Mouse (Mus musculus) thymus, adult 18-20 months (tissue): ENCODE measurements around the gene Mtnr1a.
"Not testable (repeated sequence)": the region's sequence is repeated elsewhere in the genome, so short reads cannot be mapped to it uniquely, and the experiment has no call there.

Experiments used
- DNase-seq, 2 experiments: peaks; one replicate each; pipeline ENCODE4 v3.0.0; 2022; ENCODE audit warnings: mixed read lengths in 2 of 2

The Mtnr1a gene

DNA sequence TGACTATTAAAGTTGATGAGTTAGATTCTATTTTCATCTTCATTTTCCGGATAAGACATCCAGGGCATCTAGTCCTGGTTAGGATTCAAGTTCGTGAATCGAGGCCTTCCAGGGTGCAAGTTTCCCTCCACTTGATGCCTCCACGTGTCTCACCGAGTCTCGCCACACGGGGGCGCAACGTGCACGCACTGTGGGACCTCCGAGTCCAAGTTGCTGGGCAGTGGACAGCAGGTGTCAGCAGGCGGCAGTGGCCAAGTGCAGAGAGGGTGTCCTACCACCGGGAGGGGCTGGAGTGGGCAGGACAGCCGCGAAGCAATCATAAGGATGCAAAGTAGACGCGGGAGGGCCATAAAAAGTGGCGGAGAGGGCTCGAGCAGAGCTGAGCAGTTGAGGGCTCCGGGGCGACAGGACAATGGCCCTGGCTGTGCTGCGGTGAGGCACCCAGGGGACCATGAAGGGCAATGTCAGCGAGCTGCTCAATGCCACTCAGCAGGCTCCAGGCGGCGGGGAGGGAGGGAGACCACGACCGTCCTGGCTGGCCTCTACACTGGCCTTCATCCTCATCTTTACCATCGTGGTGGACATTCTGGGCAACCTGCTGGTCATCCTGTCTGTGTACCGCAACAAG lies at the start of gene Mtnr1a:
Mtnr1a (plus strand) TSS at position 379 of the 628 bp plus-strand sequence.
- no peak for DNase-seq

DNA sequence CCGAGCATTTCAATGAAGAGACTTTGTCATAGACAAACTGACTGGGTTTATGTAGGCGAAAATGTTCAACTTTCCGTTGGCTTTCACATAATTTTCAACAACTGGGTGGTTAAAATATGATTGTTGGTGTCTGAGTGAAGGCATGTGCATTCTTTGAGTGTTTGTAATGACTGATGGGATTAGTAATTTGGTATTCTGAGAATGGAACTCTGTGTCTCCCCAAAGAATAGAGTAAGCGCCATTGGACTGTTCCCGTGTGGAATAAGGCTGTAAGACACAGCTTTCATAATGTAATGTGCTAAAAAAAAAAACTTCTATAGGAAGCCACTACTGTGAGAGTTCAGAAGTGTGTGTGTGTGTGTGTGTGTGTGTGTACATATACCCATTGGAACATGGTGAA lies 49.7 kb upstream of the Mtnr1a start:
- no peak for DNase-seq

DNA sequence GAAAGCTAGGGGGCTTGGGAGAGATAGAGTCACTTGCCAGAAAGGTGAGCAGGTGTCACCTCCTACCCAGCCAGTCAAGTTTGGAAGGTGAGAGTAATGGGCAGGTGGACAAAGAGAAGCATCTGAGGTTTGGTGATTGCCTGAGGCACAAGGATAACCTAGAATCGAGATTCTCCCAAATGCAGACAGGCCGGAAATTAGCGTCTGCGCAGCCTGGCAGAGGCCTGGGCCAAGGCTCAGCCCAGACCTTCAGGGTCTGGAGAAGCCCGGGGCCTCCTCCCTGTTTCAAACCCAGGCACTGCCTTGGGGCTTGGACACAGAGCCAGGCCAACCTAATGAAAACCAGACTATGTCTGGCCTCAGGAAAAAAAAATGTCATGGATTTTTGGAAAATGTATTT lies 47.8 kb upstream of the Mtnr1a start:
- DNase-seq, result no peak

DNA sequence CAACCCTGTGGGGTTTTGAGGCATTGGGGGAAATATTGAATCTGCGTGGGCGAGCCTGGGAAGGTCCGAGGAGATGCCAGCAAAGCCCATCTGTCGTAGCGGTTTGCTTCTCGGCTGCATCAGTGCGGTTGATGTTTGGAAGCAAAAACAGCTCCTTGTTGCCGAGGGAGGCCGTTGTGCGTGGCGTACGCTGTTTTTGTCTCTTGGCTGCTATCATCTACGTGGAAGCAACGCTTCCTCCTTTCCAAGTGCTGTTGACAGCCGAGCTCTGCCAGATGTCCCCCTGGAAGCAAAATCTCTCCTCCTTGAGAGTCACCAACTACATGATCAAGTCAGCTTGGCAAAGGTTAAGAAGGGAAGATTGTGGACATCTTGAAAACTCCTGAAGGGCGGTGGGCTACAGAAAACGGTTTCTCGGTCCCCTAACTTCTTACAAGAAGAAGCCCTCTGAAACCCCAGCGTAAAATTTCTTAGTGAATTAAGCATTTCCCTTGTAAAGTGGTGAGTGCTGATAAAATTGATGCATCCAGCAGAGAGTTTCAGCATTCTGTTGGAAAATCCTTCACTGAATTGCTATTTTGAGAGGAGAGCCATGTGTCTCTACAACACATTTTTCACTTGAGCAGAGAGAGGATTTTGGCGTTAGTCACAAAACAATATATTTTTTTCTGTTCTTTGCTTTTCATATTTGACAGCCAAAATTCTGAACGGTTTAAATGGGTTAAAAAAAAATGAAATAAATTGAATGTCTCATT lies 46.8 kb upstream of the Mtnr1a start:
- no peak for DNase-seq

DNA sequence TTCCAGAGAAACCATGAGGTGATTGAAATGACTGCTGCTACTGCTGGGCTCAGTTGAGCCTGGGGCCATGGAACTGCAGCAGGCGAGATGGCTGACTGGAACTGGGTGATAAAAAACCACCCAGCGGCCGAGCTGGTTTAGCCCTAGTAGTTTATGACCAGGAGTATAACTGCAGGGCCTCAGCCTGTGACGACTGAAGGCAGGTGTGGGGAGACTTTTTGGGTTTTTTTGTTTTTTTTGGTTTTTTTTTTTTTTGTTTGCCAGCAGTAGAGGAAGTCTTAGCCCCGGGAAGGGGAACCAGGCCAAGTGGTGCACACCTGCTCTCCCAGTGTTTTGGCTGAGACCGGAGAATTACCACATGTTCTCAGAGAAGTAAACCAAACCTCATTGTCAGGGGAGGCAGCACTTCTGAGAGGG lies 40.8 kb upstream of the Mtnr1a start:
- no peak for DNase-seq

DNA sequence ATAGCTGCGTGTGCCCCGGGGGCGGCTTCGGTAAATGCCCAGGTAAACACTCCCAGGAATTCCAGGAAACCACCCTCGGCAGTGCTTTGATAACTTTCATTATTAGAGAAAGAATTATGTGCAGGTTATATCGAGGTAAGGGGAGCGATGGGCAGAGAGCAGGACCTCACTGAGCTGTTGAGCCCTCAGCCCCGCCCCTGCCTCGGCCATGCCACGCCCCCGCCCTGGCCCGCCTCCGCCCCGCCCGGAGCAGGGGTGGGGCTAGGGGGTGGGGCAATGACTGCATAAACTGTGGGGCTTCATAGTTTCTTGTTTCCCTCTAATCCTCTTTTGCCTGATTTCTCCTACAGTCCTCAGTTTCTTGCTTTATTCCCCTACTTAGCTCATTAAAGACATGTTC lies 30.6 kb upstream of the Mtnr1a start:
- no peak for DNase-seq

DNA sequence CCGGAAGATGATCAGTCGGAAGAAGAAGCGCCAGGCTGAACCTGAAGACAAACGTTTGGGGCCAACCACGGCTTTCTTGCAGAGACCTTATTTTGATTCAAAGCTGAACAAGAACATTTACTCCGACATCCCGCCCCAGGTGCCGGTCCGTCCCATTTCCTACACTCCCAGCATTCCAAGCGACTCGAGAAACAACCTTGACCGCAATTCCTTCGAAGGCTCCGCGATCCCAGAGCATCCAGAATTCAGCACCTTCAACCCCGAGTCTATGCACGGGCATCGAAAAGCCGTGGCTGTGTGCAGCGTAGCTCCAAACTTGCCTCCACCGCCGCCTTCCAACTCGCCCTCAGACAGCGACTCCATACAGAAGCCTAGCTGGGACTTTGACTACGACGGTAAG lies 24.8 kb upstream of the Mtnr1a start:
- no peak for DNase-seq

DNA sequence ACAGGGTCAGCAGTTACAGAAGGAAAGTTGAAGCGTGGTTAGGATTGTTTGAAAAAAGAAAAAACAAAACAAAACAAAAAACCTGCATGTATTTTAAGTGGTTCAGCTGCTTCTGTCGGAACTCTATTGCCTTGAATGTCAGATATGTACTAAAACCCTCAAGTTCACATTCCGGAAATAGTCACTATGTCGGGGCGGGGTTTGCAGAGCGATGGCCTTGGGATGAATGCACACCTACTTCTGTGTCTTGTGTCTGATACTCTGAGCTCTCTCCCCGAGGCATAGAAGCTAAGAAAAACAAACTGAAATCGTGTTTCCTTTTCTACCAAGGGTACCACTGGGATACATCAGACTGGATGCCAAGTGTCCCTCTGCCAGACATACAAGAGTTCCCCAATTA lies 18.5 kb upstream of the Mtnr1a start:
- no peak for DNase-seq

DNA sequence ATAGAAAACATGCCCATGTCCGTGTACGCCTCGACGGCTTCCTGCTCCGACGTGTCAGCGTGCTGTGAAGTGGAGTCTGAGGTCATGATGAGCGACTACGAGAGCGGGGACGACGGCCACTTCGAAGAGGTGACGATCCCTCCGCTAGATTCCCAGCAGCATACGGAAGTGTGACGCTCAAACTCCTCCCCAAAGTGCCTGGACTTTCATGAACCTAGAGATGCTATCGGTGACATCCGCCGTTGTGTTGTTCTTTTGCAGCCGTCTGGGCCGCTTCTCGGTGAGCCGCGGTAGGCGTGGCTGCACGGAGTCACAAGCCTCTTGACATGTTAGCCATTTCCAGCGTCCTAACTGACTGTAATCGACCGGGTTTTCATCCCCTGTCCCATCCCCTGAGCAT lies 17.7 kb upstream of the Mtnr1a start:
- DNase-seq, result no peak

DNA sequence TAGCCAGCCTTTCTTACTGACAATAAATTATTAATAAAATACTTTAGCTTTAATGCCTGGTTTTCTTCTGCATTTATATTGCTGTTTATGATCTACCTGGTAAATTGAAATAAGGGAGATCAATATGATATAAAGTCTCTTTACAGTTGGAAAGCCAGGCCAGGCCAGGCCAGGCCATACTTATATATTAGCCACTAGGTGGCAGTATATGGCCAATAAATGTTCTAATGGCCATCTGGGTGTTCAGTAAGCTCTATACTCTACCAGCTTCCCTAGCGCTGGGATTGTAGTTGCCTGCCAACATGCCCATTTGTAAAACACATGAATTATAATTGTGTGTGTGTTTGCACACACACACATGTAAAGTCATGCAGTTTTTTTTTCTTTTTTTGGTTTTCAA lies 16.7 kb upstream of the Mtnr1a start:
- no peak for DNase-seq

DNA sequence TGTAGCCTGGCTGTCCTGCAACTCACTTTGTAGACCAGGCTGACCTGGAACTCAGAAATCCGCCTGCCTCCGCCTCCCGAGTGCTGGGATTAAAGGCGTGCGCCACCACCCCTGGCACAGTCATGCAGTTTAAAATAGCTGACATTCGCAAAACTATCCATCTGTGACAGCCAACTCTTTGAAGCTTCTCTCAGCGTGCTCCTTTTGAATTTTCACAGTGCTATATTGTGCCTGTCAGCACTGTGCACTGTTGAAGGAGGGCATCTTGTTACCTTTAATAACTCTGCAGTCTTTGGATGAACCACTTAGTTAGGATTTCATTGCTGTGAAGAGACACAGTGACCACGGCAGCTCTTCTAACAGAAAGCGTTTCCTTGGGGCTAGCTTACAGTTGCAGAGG lies 16.3 kb upstream of the Mtnr1a start:
- no peak for DNase-seq

DNA sequence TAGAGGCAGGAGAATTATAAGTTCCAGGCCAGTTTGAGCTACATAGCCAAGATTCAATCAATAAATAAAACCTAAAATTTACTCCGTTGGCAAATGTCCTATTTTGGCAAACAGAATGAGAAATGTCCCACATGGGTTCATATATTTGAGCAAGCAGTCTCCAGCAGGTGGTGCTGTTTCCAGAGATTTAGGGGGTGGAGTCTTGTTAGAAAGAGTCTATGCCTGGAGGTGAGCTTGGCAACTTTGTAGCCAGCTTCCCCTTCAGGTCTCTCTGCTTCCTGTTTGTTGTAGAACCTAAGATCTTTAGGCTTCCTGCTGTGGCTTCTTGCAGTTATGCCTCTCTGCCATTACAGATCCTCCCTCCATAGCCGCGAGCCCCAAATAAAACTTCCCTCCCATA lies 13.4 kb upstream of the Mtnr1a start:
- no peak for DNase-seq

DNA sequence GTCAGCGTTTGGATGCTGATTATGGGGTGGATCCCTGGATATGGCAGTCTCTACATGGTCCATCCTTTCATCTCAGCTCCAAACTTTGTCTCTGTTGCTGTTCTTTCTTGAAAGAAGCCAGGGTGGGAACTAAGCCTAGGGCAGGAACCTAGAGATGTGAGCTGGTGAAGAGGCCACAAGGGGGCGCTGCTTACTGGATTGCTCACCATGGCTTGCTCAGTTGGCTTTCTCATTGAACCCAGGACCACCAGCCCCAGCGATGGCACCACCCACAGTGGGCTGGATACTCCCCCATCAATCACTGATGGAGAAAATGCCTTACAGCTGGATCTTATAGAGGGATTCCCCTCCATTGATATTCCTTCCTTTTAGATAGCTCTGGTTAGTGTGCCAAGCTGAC lies 12.1 kb upstream of the Mtnr1a start:
- DNase-seq, result no peak

DNA sequence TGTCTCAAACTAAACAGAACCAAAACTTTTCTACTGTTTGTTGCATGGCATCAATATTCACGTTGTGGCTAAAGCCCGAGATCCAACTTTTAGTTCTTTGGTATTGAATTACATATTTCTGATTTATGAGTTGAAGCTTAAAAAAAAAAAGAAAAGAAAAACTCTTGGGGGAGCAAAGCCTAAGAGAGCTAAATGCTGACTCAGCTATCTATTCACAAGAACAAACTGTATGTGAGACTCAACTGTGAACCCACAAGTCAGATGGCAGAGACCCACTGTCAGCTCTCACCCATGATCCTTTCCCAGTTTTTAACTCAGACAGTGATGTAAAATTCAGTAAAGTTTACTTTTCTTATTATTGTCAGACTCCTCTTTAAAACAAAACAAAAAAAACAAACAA lies 8.9 kb upstream of the Mtnr1a start:
- no peak for DNase-seq

DNA sequence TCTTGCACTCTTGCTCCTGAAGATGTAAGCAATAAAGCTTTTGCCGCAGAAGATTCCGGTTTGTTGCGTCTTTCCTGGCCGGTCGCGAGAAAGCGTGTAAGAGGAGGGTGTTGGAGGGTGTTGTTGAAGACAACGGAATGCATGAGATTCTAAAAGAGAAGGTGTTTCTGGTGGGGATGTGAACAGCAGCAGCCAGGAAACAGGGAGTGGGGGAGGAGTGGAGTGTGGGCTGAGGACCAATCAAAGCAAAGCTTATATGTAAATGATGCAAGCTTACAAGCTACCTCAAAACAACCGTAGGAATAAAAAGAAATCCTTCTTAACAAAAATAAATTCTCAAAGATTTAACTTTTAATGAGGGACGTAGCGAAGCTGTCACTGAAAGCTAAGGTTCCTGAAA lies 6.6 kb upstream of the Mtnr1a start:
- no peak for DNase-seq

DNA sequence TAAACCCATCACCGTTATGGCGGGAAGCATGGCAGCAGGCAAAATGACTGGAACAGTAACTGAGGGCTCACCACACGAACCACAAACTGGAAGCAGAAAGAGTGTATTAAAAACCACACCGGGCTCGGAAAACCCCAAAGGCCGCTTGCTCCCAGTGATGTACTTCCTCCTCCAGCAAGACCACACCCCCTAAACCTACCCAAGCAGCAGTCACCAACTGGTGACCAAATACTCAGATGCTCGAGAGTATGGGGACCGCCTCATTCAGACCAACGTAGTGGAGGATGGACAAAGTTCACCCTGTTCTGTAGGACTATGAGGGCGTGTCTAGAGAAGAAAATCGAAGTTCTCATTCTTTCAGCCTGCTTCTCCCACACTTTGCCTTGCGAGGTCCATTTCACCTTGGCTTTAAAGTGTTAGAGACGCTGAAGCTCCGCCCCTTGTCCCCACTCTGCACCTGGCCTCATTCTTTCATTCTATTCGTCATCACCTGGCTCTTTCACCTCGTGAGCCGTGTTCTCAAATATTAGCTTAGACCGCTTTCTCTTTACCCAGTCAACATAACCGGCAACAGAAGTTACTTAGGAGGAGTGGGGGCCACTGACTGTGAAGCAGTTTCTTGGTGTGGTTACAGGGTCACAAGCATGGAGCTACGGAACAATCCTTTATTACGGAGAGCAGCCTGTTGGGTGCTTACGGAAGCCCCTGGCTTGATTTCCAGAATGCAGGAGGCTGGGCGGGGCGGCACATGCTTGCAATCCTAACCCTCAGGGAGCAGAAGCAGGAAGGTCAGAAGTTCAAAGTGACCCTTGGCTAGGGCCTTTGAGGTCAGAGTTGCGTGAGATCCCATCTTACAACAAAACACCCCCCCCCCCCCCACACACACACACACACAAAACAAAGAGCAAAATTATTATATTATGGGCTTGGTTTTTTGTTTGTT lies 5.7 kb upstream of the Mtnr1a start:
- DNase-seq, result no peak

DNA sequence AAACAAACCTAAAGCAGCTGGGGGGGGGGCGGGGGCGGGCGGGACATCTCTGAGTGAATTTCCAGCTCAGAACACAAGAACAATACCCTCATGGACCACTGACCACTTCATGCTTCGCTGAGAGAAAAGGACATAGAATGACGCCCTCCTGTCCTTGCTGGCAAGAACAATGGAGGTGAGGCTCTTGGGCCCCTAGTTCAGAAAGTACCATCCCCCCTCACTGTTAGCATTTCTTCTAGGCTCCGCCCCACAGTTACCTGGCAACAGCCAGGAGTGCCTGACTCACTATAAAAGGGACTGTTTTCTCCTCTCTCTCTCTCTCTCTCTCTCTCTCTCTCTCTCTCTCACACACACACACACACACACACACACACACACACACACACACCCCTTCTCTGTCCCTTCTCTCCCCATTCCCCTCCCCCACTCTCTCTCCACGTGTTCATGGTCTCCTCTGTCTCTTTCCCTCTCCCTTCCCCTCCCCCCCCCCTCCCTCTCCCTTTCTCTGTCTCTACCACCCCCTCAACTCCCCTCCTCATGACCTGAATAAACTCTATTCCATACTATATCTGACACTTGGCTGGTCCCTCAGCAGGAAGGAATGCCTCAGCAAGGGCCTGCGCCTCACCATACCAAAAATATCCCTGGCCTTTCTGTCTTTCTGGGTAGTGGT lies 4.6 kb upstream of the Mtnr1a start:
- no peak for DNase-seq

DNA sequence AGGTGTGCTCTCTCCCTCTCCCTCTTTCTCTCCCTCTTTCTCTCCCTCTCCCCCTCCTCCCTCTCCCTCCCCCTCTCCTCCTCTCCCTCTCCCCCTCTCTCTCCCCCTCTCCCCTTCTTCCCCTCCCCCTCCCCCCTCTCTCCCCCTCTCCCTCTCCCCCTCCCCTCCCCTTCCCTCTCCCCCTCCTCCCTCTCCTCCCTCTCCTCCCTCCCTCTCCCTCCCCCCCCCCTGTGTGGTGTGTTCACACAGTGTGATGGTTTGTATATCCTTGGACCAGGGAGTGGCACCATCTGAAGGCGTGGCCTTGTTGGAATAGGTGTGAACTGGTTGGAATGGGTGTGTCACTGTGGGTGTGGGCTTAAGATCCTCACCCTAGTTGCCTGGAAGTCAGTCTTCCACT lies 3.5 kb upstream of the Mtnr1a start:
- DNase-seq, result not testable (repeated sequence)

DNA sequence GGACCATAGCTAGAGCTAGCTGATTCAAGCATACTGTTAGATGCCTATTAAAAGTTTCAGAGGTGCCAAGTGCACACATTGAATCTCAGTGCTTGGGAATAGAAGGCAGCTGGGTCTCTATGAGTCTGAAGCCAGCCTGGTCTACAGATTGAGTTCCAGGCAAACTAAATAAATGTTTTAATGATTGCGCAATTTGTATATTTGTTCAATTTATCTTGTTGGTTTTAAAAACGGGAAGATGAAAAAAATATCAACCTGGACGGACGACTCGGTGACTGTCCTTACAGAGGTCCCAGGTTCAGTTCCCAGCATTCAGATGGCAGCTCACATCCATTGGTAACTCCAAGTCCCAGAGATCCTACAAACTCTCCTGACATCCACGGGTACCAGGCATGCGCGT lies 2.0 kb downstream of the Mtnr1a start:
- no peak for DNase-seq

DNA sequence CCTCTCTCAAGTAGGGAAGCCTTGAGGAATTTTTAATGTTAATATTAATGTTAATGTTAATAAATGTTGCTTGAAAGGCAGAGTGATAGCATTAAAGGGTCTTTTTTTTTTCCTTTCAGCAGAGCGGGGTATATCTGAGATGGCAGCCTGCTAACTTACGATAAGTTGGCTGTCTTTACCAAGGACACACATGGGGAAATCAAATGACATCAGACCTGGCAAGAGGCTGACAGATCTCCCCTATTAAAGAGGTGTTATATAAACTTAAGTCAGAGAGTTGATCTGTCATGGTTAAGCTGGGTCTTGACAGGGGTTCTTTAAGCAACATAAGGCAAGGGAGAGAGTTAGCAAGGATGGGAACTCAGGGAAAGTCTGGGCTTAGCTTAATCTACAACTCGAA lies 11.9 kb downstream of the Mtnr1a start:
- DNase-seq, result no peak

DNA sequence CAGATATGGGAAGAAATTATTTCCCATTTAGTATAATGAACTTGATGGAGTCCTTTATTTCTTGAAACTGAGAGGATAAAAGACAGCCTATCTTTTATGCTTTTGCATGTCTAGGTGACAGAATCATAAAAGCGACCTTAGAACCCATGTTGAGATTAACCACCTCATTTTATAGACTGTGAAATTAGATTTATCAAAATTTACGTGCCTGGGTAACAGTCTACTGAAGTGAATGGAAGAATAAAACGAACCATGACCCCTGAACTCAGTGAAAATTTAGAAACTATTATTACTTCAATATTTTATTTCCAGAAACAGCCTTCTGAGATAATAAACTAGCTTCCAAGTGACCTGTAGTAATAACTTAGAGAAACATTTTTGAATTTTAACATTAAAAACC lies 24.7 kb downstream of the Mtnr1a start:
- DNase-seq, result no peak

DNA sequence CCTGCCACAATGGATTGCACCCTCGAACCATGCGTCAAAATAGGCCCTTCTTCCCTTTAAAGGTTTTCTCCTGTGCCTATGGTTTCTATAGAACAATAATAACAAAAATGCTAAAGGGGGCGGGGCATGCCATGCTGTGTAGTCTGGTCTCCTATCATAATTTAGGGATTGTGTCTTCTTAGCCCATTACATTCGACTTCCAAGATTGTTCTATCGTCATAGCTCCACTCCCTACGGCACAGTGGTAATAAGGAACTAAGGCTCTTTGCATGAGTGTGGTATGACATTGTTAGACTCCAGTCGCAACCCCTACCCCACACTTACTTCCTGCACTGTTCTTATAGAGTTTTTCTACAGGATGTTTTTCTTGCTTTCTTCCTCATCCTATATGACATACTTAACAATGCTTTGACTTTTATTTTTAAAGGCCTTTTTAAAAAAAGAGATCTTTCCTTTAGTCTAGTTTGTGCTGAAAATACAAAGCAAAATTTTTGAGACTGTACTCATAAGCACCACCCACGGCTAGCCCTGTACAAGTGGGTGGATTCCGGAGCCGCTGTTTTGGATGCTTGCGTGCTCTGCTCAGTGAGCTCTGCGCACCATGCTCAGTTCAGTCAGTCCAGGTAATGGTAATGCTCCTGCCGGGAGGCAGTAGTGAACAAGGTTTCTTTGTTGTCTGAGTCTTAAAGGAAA lies 40.6 kb downstream of the Mtnr1a start:
- DNase-seq, result no peak
